Mouse (Mus musculus) hindbrain, embryonic 10.5 days (tissue): ENCODE results near the gene Acsbg2. TPM values are rescaled to one million over a fixed set of nuclear protein-coding genes. Genes with fewer than 3 reads are reported as not detected.

Experiments used
- DNase-seq: peaks from one replicate; pipeline ENCODE4 v3.0.0-alpha.2; 2017; ENCODE audit warnings: low spot score
- H3K27ac ChIP-seq: fragments of 300-500 bp; sonication (generic); 2 replicates; pipeline ENCODE4 v1.5.1; 2016; ENCODE audit warnings: mild to moderate bottlenecking, moderate library complexity
- H3K27me3 ChIP-seq: fragments of 300-500 bp; sonication (generic); 2 replicates; pipeline ENCODE4 v1.6.1; 2016; ENCODE audit warnings: mild to moderate bottlenecking; ENCODE audit not compliant: poor library complexity, insufficient read depth, severe bottlenecking
- H3K36me3 ChIP-seq: fragments of 300-500 bp; sonication (generic); 2 replicates; pipeline ENCODE4 v1.6.1; 2016; ENCODE audit warnings: mild to moderate bottlenecking, moderate library complexity
- H3K4me1 ChIP-seq: fragments of 300-500 bp; sonication (generic); replicated peaks from 2 replicates; pipeline ENCODE4 v1.6.1; 2016; ENCODE audit warnings: mild to moderate bottlenecking
- H3K4me3 ChIP-seq: fragments of 300-500 bp; sonication (generic); 2 replicates; pipeline ENCODE4 v1.5.1; 2016; ENCODE audit warnings: mild to moderate bottlenecking, moderate library complexity
- H3K9me3 ChIP-seq: fragments of 300-500 bp; sonication (generic); 2 replicates; pipeline ENCODE4 v1.6.1; 2016; ENCODE audit warnings: mild to moderate bottlenecking, moderate library complexity
- WGBS: fragments of 180-500 bp; shearing (Covaris S2); methylation state at CpG from one replicate; pipeline ENCODE4 v1.1.7; 2016; 5-methylcytosine and 5-hydroxymethylcytosine counted together
- polyA plus RNA-seq: library from polyadenylated mRNA; unstranded; fragments of >200 nt; fragmentation: Nextera tagmentation; extraction: Ambion mirVana; gene quantifications from 2 replicates; pipeline ENCODE4 v1.2.1, GENCODE M21; 2016

Gene Acsbg2
- polyA plus RNA-seq, 1 experiment from 2014 or later: not detected

DNA sequence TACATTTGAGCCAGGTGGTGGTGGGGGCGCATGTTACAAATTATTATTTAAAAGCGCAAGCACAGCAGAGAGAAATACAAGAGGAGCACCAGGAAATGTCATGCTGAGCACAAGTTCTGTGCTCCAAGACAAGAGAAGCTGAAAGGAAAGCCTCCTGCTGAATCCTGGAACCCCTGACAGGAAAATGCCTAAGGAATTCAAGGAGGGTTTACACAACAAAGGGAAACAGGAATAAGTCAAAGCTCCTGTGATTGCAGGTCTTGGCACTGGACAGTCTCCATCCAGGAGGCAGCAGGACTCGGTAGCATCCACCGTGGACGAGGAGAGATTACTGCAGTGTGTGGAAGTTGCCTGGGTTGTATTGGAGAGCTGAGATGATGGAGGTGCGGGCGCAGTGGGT lies 8.2 kb downstream of the Acsbg2 start:
- H3K36me3 ChIP-seq: no peaks in the 10 kb centered on the region
- DNase-seq: no peak
- H3K27ac ChIP-seq: no peak overlapping the region
- 68% methylated on average over 7 of the region's 7 CpGs for WGBS
- no peak overlapping the region for H3K4me3 ChIP-seq
- H3K27me3 ChIP-seq: no peaks in the 10 kb centered on the region
- H3K4me1 ChIP-seq: 0 out of 2 replicates have a peak, but pooled peaks cover 6% of the 10 kb centered on the region
- peaks cover 21% of the 10 kb centered on the region for H3K9me3 ChIP-seq

DNA sequence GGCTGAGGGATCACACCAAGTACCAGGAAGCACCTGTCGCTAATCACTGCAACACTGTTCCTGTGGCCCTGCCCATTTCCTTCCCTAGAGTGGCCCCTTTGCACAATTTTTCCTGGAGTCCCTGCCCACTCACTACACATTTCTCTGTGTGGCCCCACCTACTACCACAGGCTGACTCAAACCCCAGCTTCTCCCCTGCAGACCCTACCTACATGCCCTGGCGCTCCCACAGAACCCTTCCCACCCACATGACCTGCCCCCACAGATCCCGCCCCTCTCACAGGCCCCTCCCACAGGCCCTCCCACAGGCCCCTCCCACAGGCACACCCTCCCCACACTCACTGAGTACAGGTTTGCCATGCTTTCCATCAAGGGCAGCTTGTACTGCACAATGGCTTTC lies 13.1 kb downstream of the Acsbg2 start:
- no peak for DNase-seq
- Histone ChIP-seq H3K27me3 (no peaks in the 10 kb centered on the region), H3K9me3 (0 out of 2 replicates have a peak, but pooled peaks cover 2% of the 10 kb centered on the region), H3K27ac (no peak overlapping the region), H3K36me3 (no peaks in the 10 kb centered on the region), H3K4me1 (0 out of 2 replicates have a peak, but pooled peaks cover 6% of the 10 kb centered on the region), H3K4me3 (no peak overlapping the region)
- 62% methylated on average over 3 of the region's 3 CpGs for WGBS

DNA sequence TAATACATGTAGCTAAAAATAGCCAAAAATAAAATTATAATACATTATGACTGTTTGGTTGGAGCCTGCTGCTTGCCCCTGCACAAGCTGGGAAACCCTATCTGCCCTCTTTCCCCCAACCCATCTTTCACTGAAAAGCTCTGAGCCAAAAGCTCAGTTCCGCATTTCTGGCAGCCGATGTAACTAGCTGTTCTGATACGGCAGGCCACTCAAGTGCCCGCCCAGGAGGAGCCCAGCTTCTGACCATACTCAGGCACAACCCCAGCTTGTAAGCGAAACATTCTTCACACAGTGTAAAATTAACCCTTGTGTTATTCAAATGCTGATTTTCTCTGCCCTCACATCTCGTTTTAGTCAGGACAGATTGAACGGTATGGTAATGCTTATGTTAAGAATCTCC lies 15.3 kb downstream of the Acsbg2 start:
- WGBS: 76% methylated on average over 7 of the region's 7 CpGs
- Histone ChIP-seq H3K27me3 (no peaks in the 10 kb centered on the region), H3K36me3 (no peaks in the 10 kb centered on the region), H3K9me3 (no peaks in the 10 kb centered on the region), H3K4me1 (0 out of 2 replicates have a peak, but pooled peaks cover 6% of the 10 kb centered on the region), H3K27ac (no peak overlapping the region), H3K4me3 (no peak overlapping the region)
- no peak for DNase-seq

DNA sequence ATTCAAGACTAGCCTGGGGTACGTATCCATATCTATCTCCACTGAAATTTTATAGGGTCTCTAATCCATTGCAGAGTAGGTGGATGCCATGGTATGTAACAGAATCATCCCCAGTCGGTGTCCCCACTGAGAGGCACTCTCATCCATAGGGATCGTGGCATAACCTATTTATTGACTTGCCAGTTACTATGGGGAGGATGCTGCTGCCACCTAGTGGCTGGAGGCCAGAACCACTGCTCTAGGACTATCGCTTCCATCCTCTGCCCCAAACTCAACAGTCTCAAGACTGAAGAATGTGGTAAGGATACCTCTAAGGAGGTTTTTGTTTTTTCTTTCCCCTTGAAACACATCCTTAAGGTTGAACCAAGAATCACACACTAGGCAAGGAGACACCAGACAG lies 16.0 kb downstream of the Acsbg2 start:
- DNase-seq: peak; percentile 68
- Histone ChIP-seq H3K4me3 (no peak overlapping the region), H3K27me3 (no peaks in the 10 kb centered on the region), H3K4me1 (0 out of 2 replicates have a peak, but pooled peaks cover 6% of the 10 kb centered on the region), H3K36me3 (no peaks in the 10 kb centered on the region), H3K27ac (no peak overlapping the region), H3K9me3 (no peaks in the 10 kb centered on the region)
- 50% methylated on average over 4 of the region's 4 CpGs for WGBS

DNA sequence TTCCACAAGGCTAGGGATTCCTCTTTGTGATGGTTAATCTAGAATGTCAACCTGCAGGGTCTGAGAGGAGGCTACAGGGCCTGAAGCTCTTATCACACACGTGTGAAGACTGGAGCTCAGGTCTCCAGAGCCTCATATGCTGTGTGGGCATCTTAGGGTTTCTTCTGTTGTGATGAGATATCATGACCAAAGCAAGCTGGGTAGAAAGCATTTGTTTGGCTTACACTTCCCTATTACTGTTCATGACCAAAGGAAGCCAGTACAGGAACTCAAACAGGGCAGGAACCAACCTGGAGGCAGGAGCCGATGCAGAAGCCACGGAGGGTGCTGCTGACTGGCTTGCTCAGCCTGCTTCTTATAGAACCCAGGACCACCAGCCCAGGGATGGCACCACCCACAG lies 18.8 kb downstream of the Acsbg2 start:
- Histone ChIP-seq H3K36me3 (no peaks in the 10 kb centered on the region), H3K9me3 (no peaks in the 10 kb centered on the region), H3K27ac (no peak overlapping the region), H3K4me3 (no peak overlapping the region), H3K4me1 (no peaks in the 10 kb centered on the region), H3K27me3 (no peaks in the 10 kb centered on the region)
- DNase-seq: no peak
- 86% methylated on average over 3 of the region's 3 CpGs for WGBS

DNA sequence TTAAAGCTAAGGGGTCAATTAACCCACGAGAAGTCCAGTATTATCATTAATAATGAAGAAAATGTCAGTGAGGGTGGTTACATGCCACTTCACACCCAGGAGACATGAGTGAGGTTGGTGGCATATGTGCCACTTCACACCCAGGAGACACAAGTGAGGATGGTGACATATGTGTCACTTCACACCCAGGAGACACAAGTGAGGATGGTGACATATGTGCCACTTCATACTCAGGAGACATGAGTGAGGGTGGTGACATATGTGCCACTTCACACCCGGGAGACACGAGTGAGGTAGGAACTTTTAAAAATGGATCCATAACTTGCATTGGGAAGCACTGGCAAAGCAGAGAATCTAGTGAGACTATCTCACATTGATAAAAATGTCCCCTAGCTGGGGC lies 23.1 kb downstream of the Acsbg2 start:
- Histone ChIP-seq H3K4me1 (0 out of 2 replicates have a peak, but pooled peaks cover 10% of the 10 kb centered on the region), H3K27ac (no peak overlapping the region), H3K4me3 (no peak overlapping the region), H3K36me3 (no peaks in the 10 kb centered on the region), H3K27me3 (no peaks in the 10 kb centered on the region), H3K9me3 (no peaks in the 10 kb centered on the region)
- WGBS: 80% methylated on average over 3 of the region's 3 CpGs
- no peak for DNase-seq

DNA sequence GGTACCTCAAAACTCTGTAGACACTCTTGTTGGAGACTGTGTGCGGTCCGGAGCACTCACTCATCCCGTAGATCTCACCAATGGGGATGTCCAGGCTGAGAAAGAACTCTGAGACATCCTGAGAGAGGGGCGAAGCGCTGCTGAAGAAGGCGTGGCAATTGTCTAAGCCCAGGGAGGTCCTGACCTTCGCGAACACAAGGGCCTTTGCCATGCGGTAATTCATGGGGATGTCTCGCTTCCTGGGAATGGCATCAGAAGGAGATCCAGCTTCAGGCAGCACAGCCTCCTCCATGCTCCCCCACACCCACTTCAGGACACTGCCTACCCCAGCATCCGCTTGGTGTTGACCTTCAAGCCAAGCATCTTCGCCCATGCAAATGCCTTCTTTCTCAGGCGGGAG lies 24.5 kb downstream of the Acsbg2 start:
- Histone ChIP-seq H3K27ac (no peak overlapping the region), H3K36me3 (no peaks in the 10 kb centered on the region), H3K4me3 (no peak overlapping the region), H3K27me3 (no peaks in the 10 kb centered on the region), H3K4me1 (0 out of 2 replicates have a peak, but pooled peaks cover 10% of the 10 kb centered on the region), H3K9me3 (no peaks in the 10 kb centered on the region)
- 85% methylated on average over 13 of the region's 13 CpGs for WGBS
- DNase-seq: no peak

DNA sequence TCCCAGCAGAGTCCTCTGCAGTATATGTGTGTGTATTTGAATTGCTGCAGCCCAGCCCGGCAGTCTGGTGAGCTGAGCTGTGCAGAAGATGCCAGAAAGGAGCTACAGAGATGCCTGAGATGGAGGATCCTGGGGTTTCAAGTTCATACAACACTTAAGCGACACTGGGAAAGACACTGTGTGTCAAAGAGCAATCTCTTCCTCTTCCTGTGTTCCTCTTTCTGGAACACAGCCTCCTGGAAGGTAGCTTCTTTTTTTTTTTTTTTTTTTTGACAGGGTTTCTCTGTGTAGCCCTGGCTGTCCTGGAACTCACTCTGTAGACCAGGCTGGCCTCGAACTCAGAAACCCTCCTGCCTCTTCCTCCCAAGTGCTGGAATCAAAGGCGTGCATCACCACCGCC lies 25.5 kb downstream of the Acsbg2 start:
- H3K4me3 ChIP-seq: no peak overlapping the region
- 83% methylated on average over 5 of the region's 5 CpGs for whole genome bisulfite sequencing
- H3K27me3 ChIP-seq: no peaks in the 10 kb centered on the region
- no peak overlapping the region for H3K27ac ChIP-seq
- H3K9me3 ChIP-seq: no peaks in the 10 kb centered on the region
- no peaks in the 10 kb centered on the region for H3K36me3 ChIP-seq
- no peak for DNase-seq
- 0 out of 2 replicates have a peak, but pooled peaks cover 10% of the 10 kb centered on the region for H3K4me1 ChIP-seq

DNA sequence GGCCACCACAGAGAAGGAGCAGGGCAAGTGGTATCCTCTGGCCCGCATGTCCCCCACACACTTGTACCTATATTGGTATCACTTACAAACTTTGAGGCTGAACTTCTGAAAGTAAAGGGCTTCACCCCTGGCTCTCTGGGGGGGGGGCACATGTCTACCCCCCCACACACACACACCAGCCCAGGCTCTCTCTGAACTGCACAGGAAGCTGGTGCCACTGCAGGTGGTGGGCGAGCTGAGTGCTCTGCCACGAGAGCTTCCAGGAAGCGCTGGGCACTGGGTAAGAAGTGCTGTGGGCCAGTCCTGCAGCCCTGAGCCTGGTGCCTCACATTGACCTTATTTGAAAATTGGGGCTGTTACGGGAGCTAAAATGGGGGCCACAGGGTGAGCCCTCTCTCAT lies 30.6 kb downstream of the Acsbg2 start:
- Histone ChIP-seq H3K27me3 (no peaks in the 10 kb centered on the region), H3K9me3 (no peaks in the 10 kb centered on the region), H3K36me3 (no peaks in the 10 kb centered on the region), H3K4me1 (0 out of 2 replicates have a peak, but pooled peaks cover 5% of the 10 kb centered on the region), H3K27ac (no peak overlapping the region), H3K4me3 (no peak overlapping the region)
- 88% methylated on average over 5 of the region's 5 CpGs for WGBS
- no peak for DNase-seq

DNA sequence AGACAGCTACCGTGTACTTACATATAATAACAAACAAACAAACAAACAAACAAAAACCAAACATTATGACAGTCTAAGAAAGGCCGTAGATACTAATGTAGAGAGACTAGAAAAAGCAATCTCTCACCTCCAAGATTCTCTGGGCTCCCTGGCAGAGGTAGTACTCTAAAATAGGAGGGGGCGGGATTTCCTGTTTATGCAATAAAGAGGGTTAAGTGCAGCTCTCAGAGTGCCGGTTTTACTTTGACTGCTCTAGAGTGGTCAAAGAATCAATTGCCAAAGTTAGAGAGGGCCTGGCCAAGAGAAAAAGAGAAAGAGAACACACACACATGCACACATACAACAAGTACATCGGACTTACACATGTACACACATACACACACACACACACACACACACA lies 32.1 kb downstream of the Acsbg2 start:
- 85% methylated on average over 5 of the region's 5 CpGs for WGBS
- H3K27me3 ChIP-seq: no peaks in the 10 kb centered on the region
- DNase-seq: no peak
- H3K4me1 ChIP-seq: 0 out of 2 replicates have a peak, but pooled peaks cover 5% of the 10 kb centered on the region
- no peak overlapping the region for H3K27ac ChIP-seq
- H3K4me3 ChIP-seq: no peak overlapping the region
- H3K36me3 ChIP-seq: no peaks in the 10 kb centered on the region
- no peaks in the 10 kb centered on the region for H3K9me3 ChIP-seq

DNA sequence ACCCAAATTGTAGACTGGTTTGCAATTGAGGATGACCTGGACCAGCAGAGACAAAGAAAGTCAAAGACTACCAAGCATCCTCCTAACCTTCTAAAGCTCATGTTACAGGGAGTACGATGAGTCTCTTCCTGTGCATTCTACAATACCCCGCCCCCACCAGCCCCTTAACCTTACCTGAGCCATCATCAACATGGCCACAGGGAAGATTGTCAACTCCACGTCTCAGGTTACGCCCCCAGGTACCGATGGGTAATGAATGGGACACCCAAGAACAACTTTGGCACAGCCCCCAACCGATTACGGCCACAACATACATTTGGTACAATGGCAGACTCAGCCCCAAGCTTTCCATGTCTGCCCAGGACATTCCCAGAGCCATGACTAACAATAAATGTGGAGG lies 33.7 kb downstream of the Acsbg2 start:
- WGBS: 86% methylated on average over 7 of the region's 7 CpGs
- no peaks in the 10 kb centered on the region for H3K4me1 ChIP-seq

DNA sequence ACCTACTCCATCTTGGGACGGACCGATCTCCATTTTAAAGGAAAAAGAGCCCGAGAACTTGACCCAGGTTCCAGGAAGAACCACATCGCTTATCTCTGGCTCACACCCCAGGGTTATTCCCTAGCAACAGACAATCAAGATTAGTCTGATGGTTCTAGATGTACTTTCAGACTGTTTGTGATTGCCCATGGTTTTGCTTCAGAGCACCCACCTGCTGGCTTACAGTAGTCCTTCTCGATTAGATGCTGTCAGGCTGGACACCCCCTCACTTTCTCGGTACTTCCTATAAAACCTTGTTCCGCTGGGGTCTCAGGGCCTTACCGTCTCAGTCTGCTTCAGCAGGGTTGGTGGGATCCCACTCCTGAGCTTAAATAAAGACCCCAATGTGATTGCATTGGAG lies 37.9 kb downstream of the Acsbg2 start:
- H3K27me3 ChIP-seq: peaks cover 11% of the 10 kb centered on the region
- H3K4me1 ChIP-seq: peaks cover 8% of the 10 kb centered on the region; the same call in 1 of the 2 replicates
- no peaks in the 10 kb centered on the region for H3K36me3 ChIP-seq
- no peak overlapping the region for H3K27ac ChIP-seq
- DNase-seq: no peak
- WGBS: 92% methylated on average over 8 of the region's 8 CpGs
- no peaks in the 10 kb centered on the region for H3K9me3 ChIP-seq
- no peak overlapping the region for H3K4me3 ChIP-seq

More for the DNA sequence above, 33.7 kb downstream of the Acsbg2 start:
- DNase-seq: no peak
- Histone ChIP-seq H3K27ac (no peak overlapping the region), H3K4me3 (no peak overlapping the region), H3K27me3 (no peaks in the 10 kb centered on the region), H3K36me3 (no peaks in the 10 kb centered on the region), H3K9me3 (no peaks in the 10 kb centered on the region)

DNA sequence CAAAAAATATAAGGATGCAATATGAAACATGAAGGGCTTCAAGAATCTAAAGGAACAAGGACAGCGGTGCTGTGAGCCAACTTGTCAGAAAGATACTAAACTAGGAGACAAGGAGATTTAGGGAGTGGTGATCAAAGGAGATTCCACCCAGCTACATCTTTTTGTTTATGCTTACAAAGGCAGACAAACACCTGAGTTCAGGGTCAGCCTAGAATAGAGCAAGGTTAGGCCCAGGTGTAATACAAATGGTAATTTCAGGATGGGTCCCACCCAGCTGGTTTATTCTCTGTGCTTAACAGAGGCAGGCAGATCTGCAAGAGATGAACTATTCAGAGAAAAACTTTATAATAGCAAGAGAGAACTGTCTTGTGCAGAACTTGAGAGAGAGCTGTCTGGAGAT lies 40.9 kb downstream of the Acsbg2 start:
- Histone ChIP-seq H3K9me3 (no peaks in the 10 kb centered on the region), H3K27ac (no peak overlapping the region), H3K36me3 (no peaks in the 10 kb centered on the region), H3K27me3 (peaks cover 32% of the 10 kb centered on the region), H3K4me3 (no peak overlapping the region), H3K4me1 (peaks cover 26% of the 10 kb centered on the region)
- 86% methylated on average over 1 of the region's 1 CpGs for WGBS
- no peak for DNase-seq

DNA sequence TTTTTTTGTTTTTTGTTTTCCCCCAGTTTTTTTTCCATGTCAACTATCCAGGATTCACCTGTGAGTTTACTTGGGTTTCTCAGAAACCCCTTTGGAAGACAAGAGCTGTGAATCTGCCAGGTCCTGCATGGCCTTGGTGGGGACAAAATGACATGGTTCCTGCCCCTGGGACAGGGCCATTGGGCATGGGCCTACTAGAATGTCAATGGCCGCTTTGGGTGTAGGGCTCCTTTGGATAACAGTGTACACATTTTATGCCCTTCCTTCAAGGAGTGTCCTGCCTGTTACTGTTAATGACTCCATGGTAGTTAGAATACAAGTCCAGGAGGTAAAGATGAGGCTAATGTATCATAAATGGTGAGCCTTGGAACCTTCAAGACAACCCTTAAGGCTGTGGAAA lies 41.3 kb downstream of the Acsbg2 start:
- Histone ChIP-seq H3K9me3 (no peaks in the 10 kb centered on the region), H3K4me3 (no peak overlapping the region), H3K27me3 (peaks cover 36% of the 10 kb centered on the region), H3K36me3 (no peaks in the 10 kb centered on the region), H3K27ac (no peak overlapping the region), H3K4me1 (peaks cover 27% of the 10 kb centered on the region)
- no peak for DNase-seq
- WGBS: 83% methylated on average over 1 of the region's 1 CpGs
